Mouse (Mus musculus) cerebellum, adult 11-12 months (tissue): ENCODE measurements around the gene Gm20388.

Experiments used
- DNase-seq: peaks from one replicate; pipeline ENCODE4 v3.0.0; 2022

Gene Gm20388

DNA sequence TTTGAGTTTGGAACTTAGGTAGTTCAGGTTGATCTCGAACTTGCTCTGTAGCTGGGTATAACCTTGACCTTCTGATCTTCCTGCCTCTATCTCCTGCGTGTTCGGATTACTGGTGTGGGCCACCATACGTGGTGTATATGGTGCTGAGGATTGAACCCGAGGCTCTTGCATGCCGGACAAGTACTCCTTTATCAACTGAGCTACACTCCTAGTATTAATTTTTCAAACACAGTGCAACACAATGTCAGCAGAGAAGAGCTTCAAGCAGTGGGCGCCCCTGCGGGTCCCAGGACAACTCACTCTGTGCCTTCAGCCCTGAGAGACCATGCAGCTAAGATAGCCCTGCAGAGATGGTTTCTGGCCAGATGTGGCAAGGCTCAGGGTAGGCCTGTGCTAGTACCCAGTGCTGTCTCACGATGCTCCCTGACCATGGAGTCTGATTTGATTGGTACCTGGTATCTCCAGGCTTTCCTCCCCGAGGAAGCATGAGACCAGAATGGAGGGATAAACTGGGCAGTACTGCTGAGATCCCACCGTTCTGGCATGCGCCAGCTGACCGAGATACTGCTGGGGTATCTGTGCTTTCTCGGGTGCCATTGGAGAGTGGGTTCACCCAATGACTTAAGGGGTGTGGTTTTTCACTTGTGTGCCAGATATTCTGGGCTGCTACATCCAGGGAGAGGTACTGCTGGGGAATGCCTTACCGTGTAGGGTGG, 831.3 kb downstream of the Gm20388 start:
- DNase-seq = no peak

- DNase-seq = no peak
Observed at GRCm38 (mm10) chr8:120743149-120743897, 832.7 kb downstream of the Gm20388 start.

- DNase-seq = no peak
Observed at GRCm38 (mm10) chr8:120743898-120744290, 833.3 kb downstream of the Gm20388 start.

- DNase-seq = no peak
Observed at GRCm38 (mm10) chr8:120744448-120744847, 833.8 kb downstream of the Gm20388 start.

DNA sequence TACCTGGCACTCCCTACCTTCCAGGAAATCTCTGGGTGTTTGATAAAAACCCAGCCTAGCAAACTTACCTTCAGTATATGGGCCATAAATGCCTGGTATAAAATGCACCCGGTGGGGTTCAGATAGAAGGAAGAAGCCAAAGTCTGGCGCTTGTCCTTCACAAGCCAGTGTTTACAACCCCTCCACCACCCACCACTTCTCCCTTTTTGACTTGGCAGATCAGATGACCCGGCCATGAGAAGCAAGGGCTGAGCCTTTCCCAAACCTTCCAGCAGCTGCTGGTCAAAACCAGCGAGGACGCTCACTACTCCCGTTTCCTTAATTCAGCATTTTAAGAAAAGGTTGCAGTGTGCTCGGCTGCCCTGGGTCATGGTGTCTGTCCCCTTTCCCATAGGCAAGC, 834.6 kb downstream of the Gm20388 start:
- DNase-seq = no peak

DNA sequence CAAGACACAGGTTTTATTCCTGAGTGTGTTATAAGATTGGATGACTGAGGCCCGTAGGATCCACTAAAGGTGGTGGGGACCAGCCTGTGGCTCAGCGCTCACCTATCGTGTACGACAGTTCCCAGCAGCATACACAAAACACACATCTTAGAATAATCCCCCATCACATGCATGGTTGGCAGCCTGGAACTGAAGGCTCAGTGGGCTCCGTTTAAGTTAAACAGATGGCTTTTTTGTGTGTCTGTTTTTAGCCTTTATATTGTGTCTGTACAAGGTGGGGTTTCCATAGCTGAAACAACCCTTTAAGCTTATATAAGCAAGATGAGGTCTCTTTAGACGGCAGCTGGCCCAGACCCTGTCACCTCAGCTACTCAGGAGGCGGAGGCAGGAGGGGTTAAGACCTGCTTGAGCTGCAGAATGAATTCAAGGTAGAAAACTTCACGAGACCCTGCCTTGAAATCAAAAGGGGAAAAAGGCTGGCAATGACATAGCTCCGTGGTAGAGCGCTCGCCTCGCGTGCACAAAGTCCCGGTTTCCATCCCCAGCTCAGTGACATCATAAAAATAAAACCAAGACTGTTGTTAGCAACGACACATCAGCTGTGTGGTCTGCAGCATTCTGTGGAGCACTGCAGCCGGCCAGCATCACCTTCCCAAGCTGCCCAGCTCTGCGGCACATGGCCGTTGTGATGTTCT, 835.5 kb downstream of the Gm20388 start:
- DNase-seq = no peak

DNA sequence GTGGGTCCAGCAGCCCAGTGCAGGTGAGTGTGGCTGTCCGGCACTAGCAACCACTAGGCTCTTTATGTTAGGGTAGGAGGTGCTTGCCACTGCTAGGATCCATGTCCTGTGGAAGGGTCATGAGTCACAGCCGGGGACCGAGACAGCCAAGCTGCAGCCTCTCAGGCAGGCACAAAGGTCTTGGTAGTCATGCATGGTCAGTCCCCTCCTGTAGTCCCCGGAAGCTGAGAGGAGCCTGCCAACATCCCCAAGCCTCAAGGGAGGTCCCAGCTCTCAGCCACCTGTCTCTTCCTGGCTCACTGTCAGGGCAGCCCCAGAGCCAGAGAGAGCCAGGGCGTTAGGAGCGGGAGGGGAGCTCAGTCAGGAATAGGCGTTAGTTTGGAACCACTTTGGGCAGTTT, 836.6 kb downstream of the Gm20388 start:
- no peak for DNase-seq

- no peak for DNase-seq
Observed at GRCm38 (mm10) chr8:120750616-120751015, 840.0 kb downstream of the Gm20388 start.

GRCm38 (mm10) chr8:120751226-120752081, 840.8 kb downstream of the Gm20388 start:
- DNase-seq = no peak

- DNase-seq = no peak
Observed at GRCm38 (mm10) chr8:120752082-120752452, 841.4 kb downstream of the Gm20388 start.

- DNase-seq = no peak
Observed at GRCm38 (mm10) chr8:120753476-120753875, 842.8 kb downstream of the Gm20388 start.

- DNase-seq = no peak
Observed at GRCm38 (mm10) chr8:120755306-120756297, 845.0 kb downstream of the Gm20388 start.

DNA sequence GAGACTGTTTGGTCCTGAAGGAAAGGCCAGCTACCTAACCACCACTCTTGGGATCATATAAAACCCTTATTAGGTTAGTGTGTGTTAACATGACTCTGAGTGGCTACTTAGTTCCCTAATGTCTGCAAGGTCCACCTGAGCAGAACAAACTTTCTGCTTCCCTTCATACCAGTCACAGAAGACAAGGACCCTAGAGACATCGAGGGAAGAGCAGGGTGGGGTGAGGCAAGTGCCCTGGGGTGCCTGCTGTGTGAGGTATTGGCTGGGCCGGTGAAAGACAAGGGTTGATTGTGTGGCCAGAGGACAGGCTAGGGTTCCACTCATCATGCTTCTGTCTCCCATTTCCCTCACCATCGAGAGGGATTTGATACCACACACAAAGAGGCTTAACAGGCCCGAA, 847.4 kb downstream of the Gm20388 start:
- no peak for DNase-seq

DNA sequence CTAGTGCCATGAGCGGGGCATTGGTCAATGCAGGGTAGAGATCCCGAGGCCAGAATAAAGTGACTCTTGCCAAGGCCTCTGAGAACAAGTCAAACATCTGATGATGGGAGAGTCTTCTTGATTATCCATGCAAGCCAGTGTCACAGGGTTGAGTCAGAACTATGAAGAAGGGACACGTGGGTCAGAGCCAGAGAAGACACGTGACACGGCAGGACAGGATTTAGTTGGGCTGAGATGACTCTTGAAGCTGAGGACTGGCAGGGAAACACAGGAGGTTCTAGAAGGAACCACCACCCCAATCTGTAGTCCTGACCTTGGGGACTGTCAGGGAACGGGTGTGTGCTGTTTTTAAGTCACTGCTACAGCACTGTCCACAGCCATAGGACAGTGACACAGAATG, 849.2 kb downstream of the Gm20388 start:
- DNase-seq = no peak

DNA sequence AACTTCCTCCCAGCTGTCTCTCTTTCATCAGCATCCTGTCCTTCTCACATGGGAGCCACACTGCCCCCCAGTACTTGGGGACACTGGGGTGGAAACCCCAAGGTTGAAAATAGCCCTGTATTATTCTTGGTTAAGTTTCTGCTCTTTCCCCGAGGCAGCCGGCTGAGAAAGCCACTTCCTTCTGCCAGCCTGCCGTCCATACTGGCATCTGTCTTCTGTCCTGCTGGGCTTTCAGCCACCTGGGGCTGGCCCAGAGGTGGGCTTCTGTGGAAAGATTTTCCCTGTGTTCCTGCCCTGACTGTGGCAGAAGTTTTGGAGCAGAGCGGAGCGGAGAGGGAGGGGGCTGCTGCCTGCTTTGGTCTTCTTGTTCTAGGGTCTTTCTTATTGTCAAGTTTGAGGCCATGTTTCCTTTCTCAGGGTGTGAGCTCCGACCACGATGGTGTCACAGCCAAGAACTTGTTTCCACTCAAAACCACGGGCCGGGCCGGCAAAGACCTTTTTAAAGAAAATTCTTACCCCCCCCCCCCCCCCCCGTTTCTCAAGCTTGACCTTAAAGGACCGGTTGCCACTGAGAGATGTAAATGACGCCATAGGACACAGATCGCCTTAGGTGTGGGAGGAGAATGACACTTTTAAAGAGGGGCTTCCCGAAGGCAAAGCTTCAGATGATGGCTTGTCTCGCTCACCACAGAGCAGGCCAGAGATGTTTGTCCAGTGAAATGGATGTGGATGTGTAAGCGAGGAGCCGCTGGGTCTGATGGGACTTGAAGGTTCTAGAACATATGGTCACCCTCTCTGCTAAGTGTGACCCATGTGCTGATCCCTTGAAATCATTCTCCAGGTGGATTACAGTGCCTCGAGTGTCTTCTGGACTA, 849.9 kb downstream of the Gm20388 start:
- DNase-seq = no peak

DNA sequence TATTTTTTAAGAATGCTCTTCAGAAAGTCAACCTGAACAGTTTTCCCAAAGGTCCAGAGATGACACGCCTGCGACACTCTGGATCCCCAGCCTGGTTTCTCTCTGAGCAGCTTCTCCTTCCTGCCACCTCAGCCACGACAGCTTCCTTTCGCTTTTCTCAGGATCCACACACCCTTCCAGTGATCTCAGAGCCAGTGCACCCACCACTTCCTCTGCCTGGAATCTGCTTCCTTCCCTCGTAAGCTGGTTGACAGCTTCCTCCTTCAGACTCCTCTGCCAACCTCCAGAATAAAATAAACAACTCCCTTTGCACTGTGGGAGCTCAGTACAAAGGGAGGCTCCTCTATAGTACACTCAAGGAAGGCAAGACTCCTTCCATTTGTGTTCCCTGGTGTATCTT, 852.6 kb downstream of the Gm20388 start:
- DNase-seq = no peak

GRCm38 (mm10) chr8:120764638-120765037, 854.0 kb downstream of the Gm20388 start:
- no peak for DNase-seq

DNA sequence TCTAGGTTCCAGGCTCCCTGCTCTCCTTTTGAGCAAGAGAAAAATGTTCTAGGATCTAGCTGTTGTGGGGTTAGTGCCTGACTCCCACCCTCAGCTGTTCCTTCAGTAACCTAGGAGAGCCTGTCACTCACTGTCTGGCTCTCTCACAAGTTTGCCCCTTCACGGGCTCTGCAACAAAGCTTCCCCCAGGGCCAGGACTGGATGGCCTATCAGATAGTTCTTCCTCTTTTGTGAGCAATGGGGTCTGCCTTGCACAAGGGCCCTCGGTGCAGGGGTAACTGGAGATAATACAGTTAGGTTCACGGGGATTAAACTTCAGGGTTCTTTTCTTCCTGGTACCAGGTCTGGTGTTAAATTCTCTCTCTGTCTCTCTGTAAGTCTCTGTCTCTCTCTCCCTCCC, 856.0 kb downstream of the Gm20388 start:
- no peak for DNase-seq

- no peak for DNase-seq
Observed at GRCm38 (mm10) chr8:120768454-120769218, 858.0 kb downstream of the Gm20388 start.

DNA sequence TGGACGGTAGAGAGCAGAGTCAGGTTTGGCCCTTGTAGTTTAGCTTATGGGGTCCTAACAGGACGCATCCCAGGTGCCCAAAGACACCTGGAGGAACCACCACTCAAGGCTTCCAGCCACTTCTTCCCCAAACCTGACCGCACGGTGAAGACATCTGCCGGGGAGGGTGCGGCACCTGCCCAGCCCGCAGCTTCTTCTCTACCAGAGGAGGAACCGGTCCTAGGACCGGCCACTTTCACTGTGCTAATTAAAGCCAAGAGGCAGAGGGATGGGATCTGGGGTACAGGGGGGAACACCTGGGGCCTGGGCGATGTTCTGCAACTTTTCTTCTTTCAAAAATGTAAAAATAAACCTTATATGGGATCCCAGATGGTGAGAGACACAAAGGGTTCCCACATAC, 866.5 kb downstream of the Gm20388 start:
- DNase-seq = no peak
